Mouse (Mus musculus) liver, postnatal 0 days (tissue): ENCODE data around the gene Gpd2.

ENCODE experiments used
- CTCF ChIP-seq: sonication (generic); IDR thresholded peaks from 2 replicates; pipeline ENCODE4 v1.5.1; 2016; ENCODE audit warnings: antibody characterized with exemption, low read depth
- EP300 ChIP-seq: IDR thresholded peaks from 2 replicates; pipeline ENCODE4 v1.6.1; 2016; ENCODE audit warnings: antibody characterized with exemption, low read depth, mild to moderate bottlenecking

DNA sequence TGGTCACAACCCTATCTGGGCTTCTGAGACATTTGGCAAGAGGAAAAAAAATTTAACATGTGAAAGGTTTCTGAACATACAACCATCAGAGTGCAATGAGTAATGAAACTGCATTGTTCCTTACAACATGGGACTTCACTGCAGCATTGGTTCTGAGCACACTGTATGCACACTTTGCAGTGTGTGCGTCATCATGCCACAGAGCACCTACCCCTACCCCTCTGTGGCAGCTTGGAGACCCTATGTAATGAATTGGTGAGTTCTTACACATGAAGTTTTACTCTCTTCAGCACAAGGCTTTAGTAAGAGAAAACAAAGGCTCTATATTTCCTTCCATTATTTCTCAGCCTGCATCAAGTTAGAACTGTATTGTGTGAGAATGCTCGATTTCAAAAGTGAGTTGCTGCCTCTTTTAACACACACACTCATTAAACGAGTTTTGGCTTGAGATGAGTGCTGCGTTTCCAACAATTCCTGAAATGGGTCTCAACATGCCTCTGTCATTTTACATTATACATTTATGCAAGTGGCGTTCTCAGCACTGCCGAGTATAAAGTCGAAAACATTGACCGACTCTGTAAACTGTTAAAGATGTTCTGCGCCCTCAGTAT is 177.2 kb downstream of the Gpd2 start:
- TF ChIP-seq CTCF (no peak), EP300 (no peak)
